Mouse (Mus musculus) kidney, postnatal 0 days (tissue): ENCODE measurements around the gene Efna4. TPM values are rescaled to one million over a fixed set of nuclear protein-coding genes. Genes with fewer than 3 reads are reported as not detected.

Experiments
- ATAC-seq: fragments of 200-750 bp; cut with Nextera tagmentation; replicated peaks from 2 replicates; pipeline ENCODE4 v1.8.0; 2017; ENCODE audit warnings: low read depth, moderate number of reproducible peaks, moderate TSS enrichment, moderate library complexity; ENCODE audit not compliant: low FRiP score
- DNase-seq: peaks from one replicate; pipeline ENCODE4 v3.0.0-alpha.2; 2016; ENCODE audit warnings: low spot score
- H3K27ac ChIP-seq: fragments of 300-500 bp; sonication (generic); 2 replicates; pipeline ENCODE4 v1.5.1; 2014; ENCODE audit warnings: mild to moderate bottlenecking
- H3K27me3 ChIP-seq: fragments of 300-500 bp; sonication (generic); 2 replicates; pipeline ENCODE4 v1.6.1; 2014; ENCODE audit warnings: low read length, mixed read lengths; ENCODE audit not compliant: insufficient read depth
- H3K36me3 ChIP-seq: fragments of 300-500 bp; sonication (generic); 2 replicates; pipeline ENCODE4 v1.6.1; 2014; ENCODE audit warnings: low read length, mixed read lengths; ENCODE audit not compliant: insufficient read depth
- H3K4me1 ChIP-seq: fragments of 300-500 bp; sonication (generic); replicated peaks from 2 replicates; pipeline ENCODE4 v1.6.1; 2014; ENCODE audit warnings: antibody characterized with exemption, low read length, mixed read lengths; ENCODE audit not compliant: insufficient read depth
- H3K4me2 ChIP-seq: fragments of 300-500 bp; sonication (generic); 2 replicates; pipeline ENCODE4 v1.6.1; 2014; ENCODE audit warnings: mild to moderate bottlenecking, low read length, moderate library complexity, mixed read lengths
- H3K4me3 ChIP-seq: fragments of 300-500 bp; sonication (generic); replicated peaks from 2 replicates; pipeline ENCODE4 v1.5.1; 2014; ENCODE audit warnings: low read depth, low read length
- H3K9ac ChIP-seq: fragments of 300-500 bp; sonication (generic); 2 replicates; pipeline ENCODE4 v1.6.1; 2014; ENCODE audit warnings: low read depth, low read length
- H3K9me3 ChIP-seq: fragments of 300-500 bp; sonication (generic); replicated peaks from 2 replicates; pipeline ENCODE4 v1.6.1; 2016; ENCODE audit warnings: low read length, inconsistent platforms, mixed read lengths
- CTCF ChIP-seq: IDR thresholded peaks from 2 replicates; pipeline ENCODE4 v1.5.1; 2016; ENCODE audit warnings: antibody characterized with exemption, low read depth, mild to moderate bottlenecking, moderate library complexity
- WGBS: fragments of 180-500 bp; shearing (Covaris S2); extraction: QIAGEN DNeasy Blood & Tissue Kit; methylation state at CpG from one replicate; pipeline ENCODE4 v1.1.7; 2014; 5-methylcytosine and 5-hydroxymethylcytosine counted together
- polyA plus RNA-seq: library from polyadenylated mRNA; unstranded; fragments of >200 nt; fragmentation: Nextera tagmentation; extraction: Ambion mirVana; gene quantifications from 2 replicates; pipeline ENCODE4 v1.2.1, GENCODE M21; 2015

Efna4 gene
- polyA plus RNA-seq, 1 experiment from 2014 or later, result 24.4 TPM

DNA sequence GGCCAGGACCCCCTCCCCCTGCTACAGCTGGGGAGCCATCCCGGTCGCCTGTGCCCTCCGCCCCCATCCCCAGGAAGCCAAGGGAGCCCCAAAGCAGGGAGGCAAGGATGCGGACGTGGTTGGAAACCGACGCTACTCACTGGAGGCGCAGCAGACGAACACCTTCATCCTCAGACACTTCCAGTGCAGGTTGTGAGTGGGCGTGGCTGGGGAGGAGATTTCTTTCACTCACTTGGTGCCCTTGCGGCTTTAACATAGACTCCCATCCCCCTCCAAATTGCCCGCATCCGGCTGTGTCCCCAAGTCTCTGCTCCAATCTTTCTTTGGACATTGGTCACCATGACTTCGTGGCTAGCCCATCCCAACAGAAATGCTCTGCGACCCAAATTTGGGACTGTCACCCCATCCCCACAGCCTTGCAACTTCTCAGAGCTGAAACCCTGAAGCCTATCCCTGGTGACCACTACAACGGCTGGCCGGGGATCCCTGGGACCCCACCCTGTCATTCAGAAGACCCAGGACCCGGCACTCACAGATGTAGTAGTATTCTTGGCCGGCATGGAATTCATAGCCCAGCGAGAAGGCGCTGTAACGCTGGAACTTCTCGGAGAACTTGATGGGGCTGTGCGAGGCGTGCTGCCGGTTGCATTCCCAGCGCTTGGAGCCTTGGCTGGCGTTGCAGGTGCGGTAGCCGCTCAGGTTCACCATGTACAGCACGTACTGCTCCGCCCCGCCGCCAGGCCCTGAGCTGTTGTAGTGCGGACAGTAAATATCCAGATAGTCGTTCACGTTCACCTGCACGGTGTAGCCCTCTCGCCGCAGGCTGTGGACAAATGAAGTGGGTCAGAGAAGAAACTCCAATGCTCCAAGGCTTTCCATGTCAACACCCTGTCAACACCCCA is 21.6 kb downstream of the Efna4 start:
- no peaks in the 10 kb centered on the region for H3K9me3 ChIP-seq
- peak overlapping the region; percentile 21 for H3K4me3 ChIP-seq
- no peaks in the 10 kb centered on the region for H3K36me3 ChIP-seq
- H3K4me2 ChIP-seq, result peak overlapping the region; percentile 62
- 14% methylated on average over 40 of the region's 40 CpGs for WGBS
- H3K27ac ChIP-seq, result no peak overlapping the region
- ATAC-seq (no peak), DNase-seq (no peak)
- H3K27me3 ChIP-seq, result peaks cover 14% of the 10 kb centered on the region; the same call in 1 of the 2 replicates
- TF ChIP-seq CTCF, result no peak
- peaks cover 39% of the 10 kb centered on the region for H3K4me1 ChIP-seq
- H3K9ac ChIP-seq, result no peak overlapping the region

DNA sequence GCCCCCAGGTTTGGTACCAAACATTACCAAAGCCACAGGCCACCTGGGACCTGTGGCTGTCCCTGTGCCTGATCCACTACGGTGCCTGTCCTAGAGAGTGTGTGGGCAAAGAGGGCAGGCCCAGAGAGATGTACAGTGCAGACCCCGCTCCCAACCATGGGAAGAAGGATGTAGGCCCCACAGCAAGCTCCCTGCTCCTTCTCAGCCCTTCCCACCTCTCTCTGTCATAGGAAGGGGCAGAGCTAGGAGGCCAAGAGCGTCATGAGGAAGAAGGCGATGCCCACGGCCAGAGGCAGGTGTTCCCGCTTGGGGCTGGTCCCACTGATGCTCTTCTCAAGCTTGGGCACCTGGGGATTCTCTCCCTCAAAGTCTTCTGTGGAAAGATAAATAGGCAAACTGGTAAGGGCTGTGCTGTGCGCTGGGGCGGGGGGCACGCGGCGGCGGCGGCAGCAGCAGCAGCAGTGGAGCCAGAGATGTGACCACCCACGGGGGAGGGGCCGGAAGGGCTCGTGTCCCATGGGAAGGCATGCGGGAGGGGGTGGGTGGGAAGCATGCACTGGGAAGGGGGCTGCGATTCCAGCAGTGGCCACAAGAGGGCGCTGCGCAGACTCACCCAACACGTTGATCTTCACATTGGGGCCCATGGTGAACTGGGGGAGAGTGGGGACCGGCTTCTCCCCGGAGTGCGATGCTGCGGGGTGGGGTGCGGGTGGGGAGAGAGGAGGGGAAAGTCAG is 22.5 kb downstream of the Efna4 start:
- peak; percentile 87 for TF ChIP-seq CTCF
- Histone ChIP-seq H3K9ac (peak overlapping the region; percentile 15; the same call in 1 of the 2 replicates), H3K27ac (0 out of 2 replicates have a peak overlapping the region, but pooled peaks have one; percentile 19), H3K27me3 (peaks cover 10% of the 10 kb centered on the region; the same call in 1 of the 2 replicates), H3K4me2 (peak overlapping the region; percentile 62), H3K4me3 (peak overlapping the region; percentile 21), H3K36me3 (no peaks in the 10 kb centered on the region), H3K4me1 (peaks cover 31% of the 10 kb centered on the region), H3K9me3 (no peaks in the 10 kb centered on the region)
- WGBS, result 5% methylated on average over 26 of the region's 26 CpGs
- ATAC-seq (peak; percentile 34), DNase-seq (peak; percentile 80)

DNA sequence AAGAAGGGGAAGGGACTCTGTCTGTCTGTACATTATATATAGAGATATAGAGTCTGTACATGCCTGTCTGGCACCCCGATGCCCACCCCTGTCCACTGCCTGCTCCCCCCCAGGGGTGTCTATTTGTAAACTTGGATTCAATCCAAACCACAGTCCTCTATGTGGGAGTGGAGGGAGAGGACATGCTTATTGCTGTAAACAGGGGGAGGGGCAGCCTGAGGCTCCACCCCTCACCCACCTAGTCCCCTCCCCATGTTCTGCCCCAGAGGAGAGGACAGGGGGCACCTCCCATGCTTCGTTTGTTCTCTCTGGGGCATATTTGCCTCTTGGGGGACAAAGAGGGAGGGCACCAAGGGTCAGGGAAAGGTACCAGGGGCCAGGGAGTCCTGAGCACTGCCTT is 23.0 kb downstream of the Efna4 start:
- TF ChIP-seq CTCF, result no peak
- Histone ChIP-seq H3K27ac (0 out of 2 replicates have a peak overlapping the region, but pooled peaks have one; percentile 19), H3K4me3 (peak overlapping the region; percentile 21; the same call in 1 of the 2 replicates), H3K4me2 (peak overlapping the region; percentile 62), H3K36me3 (no peaks in the 10 kb centered on the region), H3K9me3 (no peaks in the 10 kb centered on the region), H3K27me3 (0 out of 2 replicates have a peak, but pooled peaks cover 6% of the 10 kb centered on the region), H3K4me1 (peaks cover 26% of the 10 kb centered on the region), H3K9ac (no peak overlapping the region)
- ATAC-seq (peak; percentile 12; the same call in 1 of the 2 replicates), DNase-seq (no peak)
- 55% methylated on average over 2 of the region's 2 CpGs for WGBS

DNA sequence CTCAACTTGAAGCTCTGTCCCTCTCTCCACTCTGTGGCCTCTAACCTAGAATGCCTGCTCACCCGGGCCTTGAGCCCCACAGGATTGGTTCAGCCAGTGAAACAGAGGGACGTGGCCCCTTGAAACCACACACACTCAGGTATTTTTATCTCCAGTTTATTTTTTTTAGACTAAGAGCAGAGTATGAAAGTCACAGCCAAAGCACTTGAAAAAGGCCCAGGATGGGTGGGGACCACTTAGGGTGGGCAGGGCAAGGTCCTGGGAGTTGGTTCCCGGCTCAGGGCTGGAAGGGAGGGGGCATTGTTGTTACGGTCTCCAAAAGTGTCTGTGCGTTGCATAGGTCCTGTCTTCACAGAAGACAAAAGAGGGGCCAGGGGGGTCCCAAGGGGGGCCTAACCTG is 23.5 kb downstream of the Efna4 start:
- H3K9ac ChIP-seq, result no peak overlapping the region
- 0 out of 2 replicates have a peak, but pooled peaks cover 6% of the 10 kb centered on the region for H3K27me3 ChIP-seq
- 80% methylated on average over 5 of the region's 5 CpGs for WGBS
- no peak overlapping the region; the same call in 1 of the 2 replicates for H3K27ac ChIP-seq
- no peak for ATAC-seq
- no peak for DNase-seq
- peaks cover 21% of the 10 kb centered on the region for H3K4me1 ChIP-seq
- no peak for TF ChIP-seq CTCF
- H3K9me3 ChIP-seq, result no peaks in the 10 kb centered on the region
- H3K36me3 ChIP-seq, result no peaks in the 10 kb centered on the region
- no peak overlapping the region for H3K4me3 ChIP-seq
- H3K4me2 ChIP-seq, result no peak overlapping the region

DNA sequence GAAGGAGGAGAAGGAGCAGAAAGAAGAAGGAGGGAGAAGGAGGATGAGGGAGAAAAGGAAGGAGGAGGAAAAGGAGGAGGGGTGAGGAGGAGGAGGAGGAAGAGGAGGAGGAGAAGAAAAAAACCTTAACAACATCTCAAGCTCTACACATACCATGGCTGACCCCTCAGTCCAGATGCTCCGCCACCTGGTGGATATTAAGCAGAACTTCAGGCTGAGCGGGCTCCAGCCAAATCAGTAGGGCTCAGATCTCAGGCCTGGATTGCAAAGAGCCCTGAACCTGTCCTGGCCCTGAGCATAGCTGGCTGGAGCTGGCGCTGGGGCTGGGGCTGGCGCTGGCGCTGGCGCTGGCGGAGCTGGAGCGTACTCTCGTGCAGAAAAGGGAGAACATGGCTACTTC is 29.7 kb downstream of the Efna4 start:
- DNase-seq (peak; percentile 92), ATAC-seq (peak; percentile 65)
- Histone ChIP-seq H3K4me3 (no peak overlapping the region), H3K27me3 (no peaks in the 10 kb centered on the region), H3K27ac (no peak overlapping the region), H3K36me3 (no peaks in the 10 kb centered on the region), H3K9ac (no peak overlapping the region), H3K4me2 (no peak overlapping the region), H3K4me1 (peaks cover 3% of the 10 kb centered on the region; the same call in 1 of the 2 replicates), H3K9me3 (no peaks in the 10 kb centered on the region)
- 5% methylated on average over 9 of the region's 9 CpGs for WGBS
- peak; percentile 94 for TF ChIP-seq CTCF

DNA sequence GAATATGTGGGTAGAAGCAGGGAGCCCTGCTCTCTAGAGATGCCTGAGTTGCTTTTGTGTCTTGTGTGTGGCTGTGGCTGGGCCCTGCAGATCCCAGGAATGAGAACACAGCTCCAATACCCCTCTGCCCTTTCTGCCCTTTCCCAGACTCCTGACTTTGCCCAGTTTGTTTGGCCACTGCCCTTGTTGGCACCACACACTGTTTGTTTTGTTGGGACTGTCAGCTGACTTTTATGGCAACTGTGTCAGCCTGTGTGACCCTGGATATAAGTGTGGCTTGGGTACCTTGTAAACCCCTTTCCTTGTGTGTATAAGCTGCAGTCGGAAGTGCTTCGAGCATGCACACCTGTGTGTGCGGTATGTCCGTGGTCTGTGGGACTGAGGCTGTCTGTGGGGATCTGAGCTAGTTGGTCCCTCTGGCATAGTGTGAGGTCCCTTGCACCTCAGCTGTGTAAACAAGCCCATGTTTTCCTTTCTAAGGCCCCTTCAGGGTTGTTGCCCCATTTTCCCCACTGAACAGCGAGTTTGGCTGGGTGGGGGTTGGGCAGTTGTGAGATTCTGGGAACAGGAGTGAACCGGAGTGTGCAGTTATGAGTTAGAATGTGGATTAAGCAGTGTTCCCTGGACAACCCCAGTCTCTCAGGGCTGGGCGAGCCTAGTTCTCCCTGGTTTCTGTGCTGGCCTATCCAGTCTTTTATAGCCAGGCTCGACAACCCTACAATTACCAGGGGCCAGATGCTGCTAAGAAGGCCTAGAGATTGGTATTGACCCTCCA is 32.1 kb downstream of the Efna4 start:
- Histone ChIP-seq H3K9ac (no peak overlapping the region), H3K27ac (peak overlapping the region; percentile 55), H3K9me3 (no peaks in the 10 kb centered on the region), H3K4me1 (peaks cover 3% of the 10 kb centered on the region; the same call in 1 of the 2 replicates), H3K4me3 (no peak overlapping the region), H3K36me3 (no peaks in the 10 kb centered on the region), H3K4me2 (no peak overlapping the region), H3K27me3 (no peaks in the 10 kb centered on the region)
- DNase-seq (no peak), ATAC-seq (no peak)
- 48% methylated on average over 8 of the region's 8 CpGs for WGBS
- no peak for TF ChIP-seq CTCF
